Mouse (Mus musculus) cerebellum, adult (tissue): Measurements from ENCODE around the gene 4930503B20Rik.

Experiments
- ATAC-seq: cut with Nextera tagmentation; 2 replicates; pipeline ENCODE4 v1.9.2; 2017; ENCODE audit warnings: mild to moderate bottlenecking, moderate library complexity, mixed read lengths; ENCODE audit not compliant: insufficient number of reproducible peaks, low FRiP score, low TSS enrichment

Gene 4930503B20Rik

GRCm38 (mm10) chr3:146653692-146654091 is 2.6 kb upstream of the 4930503B20Rik start:
- ATAC-seq, result no peak

GRCm38 (mm10) chr3:146652431-146652830 is 1.3 kb upstream of the 4930503B20Rik start:
- ATAC-seq, result no peak

- no peak for ATAC-seq
Observed at GRCm38 (mm10) chr3:146650716-146651115, 401 bp downstream of the 4930503B20Rik start.

GRCm38 (mm10) chr3:146649311-146649894 is 1.7 kb downstream of the 4930503B20Rik start:
- no peak for ATAC-seq

- ATAC-seq, result no peak
Observed at GRCm38 (mm10) chr3:146641818-146642427, 9.2 kb downstream of the 4930503B20Rik start.

- ATAC-seq, result no peak
Observed at GRCm38 (mm10) chr3:146632506-146632905, 18.6 kb downstream of the 4930503B20Rik start.

- ATAC-seq, result no peak
Observed at GRCm38 (mm10) chr3:146628227-146628982, 22.7 kb downstream of the 4930503B20Rik start.

GRCm38 (mm10) chr3:146625766-146626165 is 25.4 kb downstream of the 4930503B20Rik start:
- no peak for ATAC-seq

- ATAC-seq, result no peak
Observed at GRCm38 (mm10) chr3:146621966-146622365, 29.2 kb downstream of the 4930503B20Rik start.

- peak; percentile 94 for ATAC-seq
Observed at GRCm38 (mm10) chr3:146620555-146621249, 30.4 kb downstream of the 4930503B20Rik start.

- no peak; the same call in 1 of the 2 replicates for ATAC-seq
Observed at GRCm38 (mm10) chr3:146620101-146620500, 31.0 kb downstream of the 4930503B20Rik start.

GRCm38 (mm10) chr3:146618357-146618756 is 32.8 kb downstream of the 4930503B20Rik start:
- no peak for ATAC-seq

GRCm38 (mm10) chr3:146617946-146618345 is 33.2 kb downstream of the 4930503B20Rik start:
- no peak for ATAC-seq

- no peak for ATAC-seq
Observed at GRCm38 (mm10) chr3:146616533-146617283, 34.4 kb downstream of the 4930503B20Rik start.

GRCm38 (mm10) chr3:146615496-146615895 is 35.6 kb downstream of the 4930503B20Rik start, which contains the start of gene Dnase2b:
TSS of gene Dnase2b (minus strand) at chr3:146615596.
- ATAC-seq, result no peak

- ATAC-seq, result no peak
Observed at GRCm38 (mm10) chr3:146611821-146612220, 39.3 kb downstream of the 4930503B20Rik start.

- no peak for ATAC-seq
Observed at GRCm38 (mm10) chr3:146611261-146611660, 39.9 kb downstream of the 4930503B20Rik start.

GRCm38 (mm10) chr3:146610322-146610721 is 40.8 kb downstream of the 4930503B20Rik start:
- ATAC-seq, result no peak

- no peak for ATAC-seq
Observed at GRCm38 (mm10) chr3:146607368-146607767, 43.7 kb downstream of the 4930503B20Rik start.

- ATAC-seq, result no peak
Observed at GRCm38 (mm10) chr3:146604647-146605046, 46.5 kb downstream of the 4930503B20Rik start.
